Mouse (Mus musculus) hindbrain, embryonic 16.5 days (tissue): ENCODE data around the gene Tfap2b. TPM values are rescaled to one million over a fixed set of nuclear protein-coding genes. Genes with fewer than 3 reads are reported as not detected.

Experiments
- ATAC-seq: fragments of 200-750 bp; cut with Nextera tagmentation; 2 replicates; pipeline ENCODE4 v1.8.0; 2017; ENCODE audit warnings: moderate TSS enrichment, moderate library complexity
- H3K27ac ChIP-seq: fragments of 300-500 bp; sonication (generic); 2 replicates; pipeline ENCODE4 v1.5.1; 2014; ENCODE audit warnings: low read depth, mild to moderate bottlenecking, control low read depth, low read length, moderate library complexity
- H3K27me3 ChIP-seq: fragments of 300-500 bp; sonication (generic); replicated peaks from 2 replicates; pipeline ENCODE4 v1.6.1; 2014; ENCODE audit warnings: low read length; ENCODE audit not compliant: control insufficient read depth, insufficient read depth
- H3K36me3 ChIP-seq: fragments of 300-500 bp; sonication (generic); 2 replicates; pipeline ENCODE4 v1.6.1; 2014; ENCODE audit warnings: mild to moderate bottlenecking, low read length, moderate library complexity, mixed read lengths; ENCODE audit not compliant: control insufficient read depth, insufficient read depth
- H3K4me1 ChIP-seq: fragments of 300-500 bp; sonication (generic); 2 replicates; pipeline ENCODE4 v1.6.1; 2014; ENCODE audit warnings: low read depth, low read length; ENCODE audit not compliant: control insufficient read depth, insufficient read depth
- H3K4me2 ChIP-seq: fragments of 300-500 bp; sonication (generic); 2 replicates; pipeline ENCODE4 v1.6.1; 2014; ENCODE audit warnings: mild to moderate bottlenecking, low read length, control low read depth, moderate library complexity
- H3K4me3 ChIP-seq: fragments of 300-500 bp; sonication (generic); 2 replicates; pipeline ENCODE4 v1.5.1; 2014; ENCODE audit warnings: mild to moderate bottlenecking, low read length, control low read depth, moderate library complexity
- H3K9ac ChIP-seq: fragments of 300-500 bp; sonication (generic); 2 replicates; pipeline ENCODE4 v1.6.1; 2014; ENCODE audit warnings: low read depth, mild to moderate bottlenecking, control low read depth, low read length, moderate library complexity
- H3K9me3 ChIP-seq: fragments of 300-500 bp; sonication (generic); 2 replicates; pipeline ENCODE4 v1.6.1; 2014; ENCODE audit warnings: mild to moderate bottlenecking, low read length, moderate library complexity; ENCODE audit not compliant: control insufficient read depth
- WGBS: fragments of 180-500 bp; shearing (Covaris S2); extraction: QIAGEN DNeasy Blood & Tissue Kit; methylation state at CpG from one replicate; pipeline ENCODE4 v1.1.7; 2014; 5-methylcytosine and 5-hydroxymethylcytosine counted together
- polyA plus RNA-seq: library from polyadenylated mRNA; unstranded; fragments of >200 nt; fragmentation: Nextera tagmentation; extraction: Ambion mirVana; gene quantifications from 2 replicates; pipeline ENCODE4 v1.2.1, GENCODE M21; 2015

Gene Tfap2b
- 40.1 and 64.0 TPM in 2 replicates for polyA plus RNA-seq

GRCm38 (mm10) chr1:19208641-19209358, at the start of gene Tfap2b:
Gene Tfap2b, plus strand, starts transcription at chr1:19208914.
- H3K4me2 ChIP-seq: peak within 1 kb of the TSS; percentile 36
- WGBS: 2% methylated on average over 26 of the region's 26 CpGs
- H3K27ac ChIP-seq: peak within 1 kb of the TSS; percentile 48
- H3K4me1 ChIP-seq: peaks cover 4% of the 10 kb centered on the region; the same call in 1 of the 2 replicates
- peak; percentile 55 for ATAC-seq
- H3K9ac ChIP-seq: peak within 1 kb of the TSS; percentile 49; the same call in 1 of the 2 replicates
- H3K9me3 ChIP-seq: no peaks in the 10 kb centered on the region
- no peaks in the 10 kb centered on the region for H3K36me3 ChIP-seq
- H3K27me3 ChIP-seq: peaks cover 32% of the 10 kb centered on the region
- H3K4me3 ChIP-seq: peak within 1 kb of the TSS; percentile 36

GRCm38 (mm10) chr1:19178742-19179397, 29.8 kb upstream of the Tfap2b start:
- WGBS: 8% methylated on average over 4 of the region's 4 CpGs
- Histone ChIP-seq H3K27me3 (no peaks in the 10 kb centered on the region), H3K9ac (no peak overlapping the region), H3K4me1 (no peaks in the 10 kb centered on the region), H3K4me3 (no peak overlapping the region), H3K9me3 (no peaks in the 10 kb centered on the region), H3K27ac (no peak overlapping the region), H3K36me3 (no peaks in the 10 kb centered on the region), H3K4me2 (no peak overlapping the region)
- no peak for ATAC-seq

- Histone ChIP-seq H3K9ac (no peak overlapping the region), H3K4me2 (peak overlapping the region; percentile 70), H3K9me3 (no peaks in the 10 kb centered on the region), H3K27me3 (peaks cover 11% of the 10 kb centered on the region), H3K27ac (no peak overlapping the region), H3K36me3 (no peaks in the 10 kb centered on the region), H3K4me3 (peak overlapping the region; percentile 37), H3K4me1 (peaks cover 4% of the 10 kb centered on the region; the same call in 1 of the 2 replicates)
- ATAC-seq: peak; percentile 76
- 3% methylated on average over 12 of the region's 12 CpGs for WGBS
Observed at GRCm38 (mm10) chr1:19205649-19206048, 3.1 kb upstream of the Tfap2b start.

- Histone ChIP-seq H3K4me1 (peaks cover 4% of the 10 kb centered on the region; the same call in 1 of the 2 replicates), H3K9me3 (no peaks in the 10 kb centered on the region), H3K4me2 (peak overlapping the region; percentile 70; the same call in 1 of the 2 replicates), H3K27ac (no peak overlapping the region), H3K4me3 (no peak overlapping the region), H3K27me3 (peaks cover 15% of the 10 kb centered on the region), H3K9ac (no peak overlapping the region), H3K36me3 (no peaks in the 10 kb centered on the region)
- peak; percentile 35; the same call in 1 of the 2 replicates for ATAC-seq
- under 1% methylated on average over 7 of the region's 7 CpGs for WGBS
Observed at GRCm38 (mm10) chr1:19206194-19206593, 2.5 kb upstream of the Tfap2b start.

GRCm38 (mm10) chr1:19207611-19208010, 1.1 kb upstream of the Tfap2b start:
- H3K9ac ChIP-seq: no peak overlapping the region
- H3K4me2 ChIP-seq: no peak overlapping the region
- WGBS: 8% methylated on average over 4 of the region's 4 CpGs
- no peaks in the 10 kb centered on the region for H3K36me3 ChIP-seq
- H3K27me3 ChIP-seq: peaks cover 24% of the 10 kb centered on the region
- H3K4me3 ChIP-seq: no peak overlapping the region
- no peak for ATAC-seq
- no peaks in the 10 kb centered on the region for H3K9me3 ChIP-seq
- H3K27ac ChIP-seq: no peak overlapping the region
- H3K4me1 ChIP-seq: peaks cover 4% of the 10 kb centered on the region; the same call in 1 of the 2 replicates

GRCm38 (mm10) chr1:19209359-19209745, 638 bp downstream of the Tfap2b start:
- no peak for ATAC-seq

GRCm38 (mm10) chr1:19209776-19210175, 1.1 kb downstream of the Tfap2b start:
- Histone ChIP-seq H3K9ac (peak overlapping the region; percentile 49; the same call in 1 of the 2 replicates), H3K4me3 (peak overlapping the region; percentile 36), H3K36me3 (no peaks in the 10 kb centered on the region), H3K27me3 (peaks cover 37% of the 10 kb centered on the region), H3K27ac (no peak overlapping the region), H3K4me1 (peaks cover 4% of the 10 kb centered on the region; the same call in 1 of the 2 replicates), H3K4me2 (peak overlapping the region; percentile 36), H3K9me3 (no peaks in the 10 kb centered on the region)
- no peak for ATAC-seq
- under 1% methylated on average over 31 of the region's 31 CpGs for WGBS

More at GRCm38 (mm10) chr1:19209359-19209745, 638 bp downstream of the Tfap2b start:
- Histone ChIP-seq H3K27me3 (peaks cover 36% of the 10 kb centered on the region), H3K27ac (peak overlapping the region; percentile 48), H3K9ac (peak overlapping the region; percentile 49; the same call in 1 of the 2 replicates), H3K9me3 (no peaks in the 10 kb centered on the region), H3K4me2 (no peak overlapping the region), H3K4me3 (peak overlapping the region; percentile 36), H3K36me3 (no peaks in the 10 kb centered on the region), H3K4me1 (peaks cover 4% of the 10 kb centered on the region; the same call in 1 of the 2 replicates)
- under 1% methylated on average over 10 of the region's 10 CpGs for WGBS

GRCm38 (mm10) chr1:19210215-19211032, 1.7 kb downstream of the Tfap2b start:
- no peak for ATAC-seq

More at GRCm38 (mm10) chr1:19210215-19211032, 1.7 kb downstream of the Tfap2b start:
- peaks cover 4% of the 10 kb centered on the region; the same call in 1 of the 2 replicates for H3K4me1 ChIP-seq
- no peaks in the 10 kb centered on the region for H3K9me3 ChIP-seq
- under 1% methylated on average over 30 of the region's 30 CpGs for WGBS
- H3K4me3 ChIP-seq: peak overlapping the region; percentile 36
- peaks cover 42% of the 10 kb centered on the region for H3K27me3 ChIP-seq
- H3K36me3 ChIP-seq: no peaks in the 10 kb centered on the region
- H3K4me2 ChIP-seq: peak overlapping the region; percentile 36
- H3K9ac ChIP-seq: peak overlapping the region; percentile 11; the same call in 1 of the 2 replicates
- H3K27ac ChIP-seq: peak overlapping the region; percentile 44
